ENCODE assay signal across 21 mouse cellular contexts in the genomic region with DNA sequence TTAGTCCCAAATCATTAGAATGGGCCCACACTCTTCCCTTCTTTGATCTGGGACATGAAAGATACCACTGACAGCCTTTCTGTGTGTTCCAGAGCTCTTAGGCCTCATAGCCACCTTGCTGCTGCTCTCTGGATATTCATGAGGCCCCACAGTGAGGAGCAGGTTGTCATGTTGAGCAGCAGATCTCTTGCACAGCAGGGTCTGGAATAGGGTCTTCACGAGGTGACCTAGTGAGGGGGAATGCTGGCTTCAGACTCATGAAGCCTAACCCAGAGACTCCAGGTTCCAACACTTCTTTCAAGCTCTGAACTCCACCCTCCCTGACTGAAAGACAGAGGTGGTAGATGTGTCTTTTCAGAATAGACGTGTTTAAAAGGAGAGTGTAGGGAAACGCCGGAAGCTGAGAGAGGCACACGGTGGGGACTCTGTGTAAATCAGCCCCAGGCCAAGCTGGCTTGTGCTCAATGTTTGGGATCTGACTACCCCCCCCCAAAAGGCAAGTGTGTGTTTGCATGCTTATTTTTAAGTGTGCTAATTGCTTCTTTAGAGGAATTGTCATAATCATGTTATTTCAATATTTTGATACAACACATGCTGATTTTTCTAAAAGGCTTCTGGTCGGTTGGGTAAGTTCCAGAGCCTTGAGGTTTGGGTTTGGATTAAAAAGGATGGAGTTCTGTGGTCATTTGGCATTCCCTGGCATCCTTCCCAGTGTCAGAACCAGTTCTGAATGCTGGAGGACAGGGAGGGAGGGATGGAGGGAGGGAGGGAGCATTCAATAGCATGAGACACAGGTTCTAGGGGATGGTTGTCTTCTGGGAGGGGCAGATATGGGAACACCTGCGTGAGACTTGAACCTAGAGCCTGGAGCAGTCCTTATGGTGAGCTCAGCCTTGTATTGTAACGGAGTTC.
DNase-seq lines count a peak whose midpoint lies in the region; ATAC-seq and TF ChIP-seq lines count a peak whose summit lies in the region.
"Had no signal": no experiment of that assay in that cellular context is flagged by ENCODE, and none has a peak within 500 bp of the region (broad histone marks: within the 10 kb centered on the region; RNA-seq: fewer than 3 reads in every experiment).

No protein-coding gene starts in this region.

- peak; percentile 64; the same call in 1 of the 2 replicates for ATAC-seq in embryonic facial prominence, embryonic 13.5 days (ENCODE audit: insufficient number of reproducible peaks, insufficient read depth, low FRiP score, low TSS enrichment, low read depth)
- no peak for ATAC-seq in limb, embryonic 14.5 days (ENCODE audit: low FRiP score, low read depth)
- ATAC-seq in embryonic facial prominence, embryonic 14.5 days (ENCODE audit: low read depth): 0 out of 2 replicates have a peak, but pooled peaks have one; percentile 22
- ATAC-seq: midbrain, embryonic 13.5 days had no signal

- peaks cover 6% of the 10 kb centered on the region; the same call in 1 of the 2 replicates for H3K27me3 ChIP-seq in embryonic facial prominence, embryonic 13.5 days
- H3K27me3 ChIP-seq in embryonic facial prominence, embryonic 10.5 days (replicated peaks; ENCODE audit: low read depth, poor library complexity, severe bottlenecking): no peaks in the 10 kb centered on the region
- H3K27me3 ChIP-seq in limb, embryonic 14.5 days (ENCODE audit: control insufficient read depth, insufficient read depth, low read length): no peaks in the 10 kb centered on the region
- peaks cover 43% of the 10 kb centered on the region for H3K27me3 ChIP-seq in limb, embryonic 10.5 days (ENCODE audit: low read depth, poor library complexity, severe bottlenecking)
- H3K27me3 ChIP-seq in embryonic facial prominence, embryonic 14.5 days (replicated peaks; ENCODE audit: control insufficient read depth, insufficient read depth, low read length): no peaks in the 10 kb centered on the region
- H3K27me3 ChIP-seq: heart, embryonic 12.5 days; midbrain, embryonic 13.5 days had no signal

- no peaks in the 10 kb centered on the region for H3K9me3 ChIP-seq in embryonic facial prominence, embryonic 13.5 days
- no peaks in the 10 kb centered on the region for H3K9me3 ChIP-seq in embryonic facial prominence, embryonic 10.5 days
- H3K9me3 ChIP-seq in limb, embryonic 14.5 days (ENCODE audit: control insufficient read depth, low read length): no peaks in the 10 kb centered on the region
- H3K9me3 ChIP-seq in limb, embryonic 10.5 days (replicated peaks): no peaks in the 10 kb centered on the region
- H3K9me3 ChIP-seq in embryonic facial prominence, embryonic 14.5 days (ENCODE audit: control insufficient read depth, low read length): no peaks in the 10 kb centered on the region
- H3K9me3 ChIP-seq: heart, embryonic 12.5 days; midbrain, embryonic 13.5 days; neural tube, embryonic 15.5 days had no signal

- no peak overlapping the region for H3K9ac ChIP-seq in embryonic facial prominence, embryonic 13.5 days
- no peak overlapping the region for H3K9ac ChIP-seq in limb, embryonic 14.5 days (ENCODE audit: low read depth, low read length, severe bottlenecking)
- no peak overlapping the region for H3K9ac ChIP-seq in embryonic facial prominence, embryonic 14.5 days (ENCODE audit: low read depth, low read length)
- H3K9ac ChIP-seq: heart, embryonic 12.5 days; midbrain, embryonic 13.5 days; neural tube, embryonic 15.5 days had no signal

- no peak overlapping the region for H3K4me3 ChIP-seq in embryonic facial prominence, embryonic 13.5 days
- no peak overlapping the region for H3K4me3 ChIP-seq in embryonic facial prominence, embryonic 10.5 days
- H3K4me3 ChIP-seq in limb, embryonic 14.5 days (replicated peaks; ENCODE audit: low read length): no peak overlapping the region
- H3K4me3 ChIP-seq in limb, embryonic 10.5 days: no peak overlapping the region
- H3K4me3 ChIP-seq in embryonic facial prominence, embryonic 14.5 days (ENCODE audit: low read depth, low read length): no peak overlapping the region
- H3K4me3 ChIP-seq: erythroblast, embryonic 14.5 days; heart, embryonic 12.5 days; left cerebral cortex, adult 2 months; midbrain, embryonic 13.5 days; myocyte; neural tube, embryonic 15.5 days had no signal

- TF ChIP-seq POLR2A in limb, embryonic 14.5 days (IDR thresholded peaks at IDR 0.05; ENCODE audit: borderline replicate concordance, extremely low read depth, insufficient read depth, insufficient read length): no peak

- peak overlapping the region; percentile 26; the same call in 1 of the 2 replicates for H3K4me2 ChIP-seq in embryonic facial prominence, embryonic 13.5 days
- no peak overlapping the region for H3K4me2 ChIP-seq in limb, embryonic 14.5 days (replicated peaks; ENCODE audit: low read depth, low read length, severe bottlenecking)
- H3K4me2 ChIP-seq in embryonic facial prominence, embryonic 14.5 days (ENCODE audit: low read depth, low read length): no peak overlapping the region
- H3K4me2 ChIP-seq: heart, embryonic 12.5 days; midbrain, embryonic 13.5 days; neural tube, embryonic 15.5 days had no signal

- H3K27ac ChIP-seq in embryonic facial prominence, embryonic 13.5 days: no peak overlapping the region
- no peak overlapping the region for H3K27ac ChIP-seq in embryonic facial prominence, embryonic 10.5 days (replicated peaks)
- H3K27ac ChIP-seq in limb, embryonic 14.5 days (replicated peaks; ENCODE audit: low read depth, low read length): no peak overlapping the region
- H3K27ac ChIP-seq in limb, embryonic 10.5 days: no peak overlapping the region
- H3K27ac ChIP-seq in embryonic facial prominence, embryonic 14.5 days (replicated peaks; ENCODE audit: low read depth, low read length): no peak overlapping the region
- H3K27ac ChIP-seq: left cerebral cortex, adult 2 months; midbrain, embryonic 13.5 days; neural tube, embryonic 15.5 days had no signal

- no peaks in the 10 kb centered on the region for H3K36me3 ChIP-seq in embryonic facial prominence, embryonic 13.5 days
- peaks cover 4% of the 10 kb centered on the region; the same call in 1 of the 2 replicates for H3K36me3 ChIP-seq in embryonic facial prominence, embryonic 10.5 days (replicated peaks)
- H3K36me3 ChIP-seq in limb, embryonic 14.5 days (ENCODE audit: control insufficient read depth, insufficient read depth, low read length): no peaks in the 10 kb centered on the region
- H3K36me3 ChIP-seq in limb, embryonic 10.5 days: no peaks in the 10 kb centered on the region
- H3K36me3 ChIP-seq in embryonic facial prominence, embryonic 14.5 days (ENCODE audit: control insufficient read depth, insufficient read depth, low read length): no peaks in the 10 kb centered on the region
- H3K36me3 ChIP-seq: heart, embryonic 12.5 days; neural tube, embryonic 15.5 days had no signal

- peaks cover 13% of the 10 kb centered on the region for H3K4me1 ChIP-seq in embryonic facial prominence, embryonic 13.5 days
- H3K4me1 ChIP-seq in embryonic facial prominence, embryonic 10.5 days: no peaks in the 10 kb centered on the region
- peaks cover 6% of the 10 kb centered on the region; the same call in 1 of the 2 replicates for H3K4me1 ChIP-seq in limb, embryonic 14.5 days (ENCODE audit: control insufficient read depth, insufficient read depth, low read length)
- no peaks in the 10 kb centered on the region for H3K4me1 ChIP-seq in limb, embryonic 10.5 days
- peaks cover 8% of the 10 kb centered on the region; the same call in 1 of the 2 replicates for H3K4me1 ChIP-seq in embryonic facial prominence, embryonic 14.5 days (ENCODE audit: control insufficient read depth, insufficient read depth, low read length)
- H3K4me1 ChIP-seq: heart, embryonic 12.5 days had no signal

- WGBS in embryonic facial prominence, embryonic 13.5 days: 45% methylated on average over 8 of the region's 8 CpGs
- WGBS in embryonic facial prominence, embryonic 10.5 days: 68% methylated on average over 8 of the region's 8 CpGs
- 51% methylated on average over 8 of the region's 8 CpGs for WGBS in limb, embryonic 14.5 days
- WGBS in limb, embryonic 10.5 days: 76% methylated on average over 8 of the region's 8 CpGs
- WGBS in embryonic facial prominence, embryonic 14.5 days: 40% methylated on average over 8 of the region's 8 CpGs

- no peak for DNase-seq in embryonic facial prominence, embryonic 10.5 days (ENCODE audit: low spot score)
- peak; percentile 23 for DNase-seq in limb, embryonic 14.5 days (ENCODE audit: low spot score)
- no peak for DNase-seq in limb, embryonic 10.5 days (ENCODE audit: low spot score)
- peak; percentile 68 for DNase-seq in NIH3T3 (ENCODE audit: low read depth)
- DNase-seq in embryonic facial prominence, embryonic 14.5 days (ENCODE audit: low spot score): peak; percentile 83
- DNase-seq in right cerebral cortex, adult 2 months (ENCODE audit: low spot score in 2 of 2): no peak
- no peak for DNase-seq in urinary bladder, adult 2 months (ENCODE audit: low spot score)
- DNase-seq: cerebellum, adult 8-10 months; embryo, embryonic 11 days; kidney, adult 2 months; kidney, postnatal 25 days; liver; lung, adult 18-20 months; retina, postnatal 1 day had no signal

Comparison
In these comparisons a context has a peak if more than half of its experiments do, and no peak if none do; other contexts are left out.
1. DNase-seq: peak in limb, embryonic 14.5 days (single experiment), NIH3T3 (single experiment) and embryonic facial prominence, embryonic 14.5 days (single experiment); none in embryonic facial prominence, embryonic 10.5 days (single experiment), limb, embryonic 10.5 days (single experiment), right cerebral cortex, adult 2 months (0 of 2) and urinary bladder, adult 2 months (single experiment).